Mouse (Mus musculus) forebrain, embryonic 12.5 days (tissue): ENCODE results near the gene Jarid2. TPM values are rescaled to one million over a fixed set of nuclear protein-coding genes. Genes with fewer than 3 reads are reported as not detected.

Experiments used
- ATAC-seq: fragments of 200-750 bp; cut with Nextera tagmentation; 2 replicates; pipeline ENCODE4 v1.8.0; 2017; ENCODE audit warnings: moderate TSS enrichment; ENCODE audit not compliant: low FRiP score
- H3K27ac ChIP-seq: fragments of 300-500 bp; sonication (generic); 2 replicates; pipeline ENCODE4 v1.5.1; 2016; ENCODE audit warnings: mild to moderate bottlenecking
- H3K27me3 ChIP-seq: fragments of 300-500 bp; sonication (generic); 2 replicates; pipeline ENCODE4 v1.6.1; 2016; ENCODE audit warnings: mild to moderate bottlenecking
- H3K36me3 ChIP-seq: fragments of 300-500 bp; sonication (generic); replicated peaks from 2 replicates; pipeline ENCODE4 v1.6.1; 2016; ENCODE audit warnings: mild to moderate bottlenecking
- H3K4me1 ChIP-seq: fragments of 300-500 bp; sonication (generic); 2 replicates; pipeline ENCODE4 v1.6.1; 2016
- H3K4me2 ChIP-seq: fragments of 300-500 bp; sonication (generic); 2 replicates; pipeline ENCODE4 v1.6.1; 2016; ENCODE audit warnings: mild to moderate bottlenecking, moderate library complexity
- H3K4me3 ChIP-seq: fragments of 300-500 bp; sonication (generic); replicated peaks from 2 replicates; pipeline ENCODE4 v1.5.1; 2016; ENCODE audit warnings: mild to moderate bottlenecking
- H3K9ac ChIP-seq: fragments of 300-500 bp; sonication (generic); 2 replicates; pipeline ENCODE4 v1.6.1; 2016; ENCODE audit warnings: mild to moderate bottlenecking
- H3K9me3 ChIP-seq: fragments of 300-500 bp; sonication (generic); 2 replicates; pipeline ENCODE4 v1.6.1; 2016
- WGBS: fragments of 180-500 bp; shearing (Covaris S2); methylation state at CpG from one replicate; pipeline ENCODE4 v1.1.7; 2016; 5-methylcytosine and 5-hydroxymethylcytosine counted together
- polyA plus RNA-seq: library from polyadenylated mRNA; unstranded; fragments of >200 nt; fragmentation: Nextera tagmentation; extraction: Ambion mirVana; gene quantifications from 2 replicates; pipeline ENCODE4 v1.2.1, GENCODE M21; 2016

Gene Jarid2
- polyA plus RNA-seq, 1 experiment from 2014 or later: 67.3 TPM

DNA sequence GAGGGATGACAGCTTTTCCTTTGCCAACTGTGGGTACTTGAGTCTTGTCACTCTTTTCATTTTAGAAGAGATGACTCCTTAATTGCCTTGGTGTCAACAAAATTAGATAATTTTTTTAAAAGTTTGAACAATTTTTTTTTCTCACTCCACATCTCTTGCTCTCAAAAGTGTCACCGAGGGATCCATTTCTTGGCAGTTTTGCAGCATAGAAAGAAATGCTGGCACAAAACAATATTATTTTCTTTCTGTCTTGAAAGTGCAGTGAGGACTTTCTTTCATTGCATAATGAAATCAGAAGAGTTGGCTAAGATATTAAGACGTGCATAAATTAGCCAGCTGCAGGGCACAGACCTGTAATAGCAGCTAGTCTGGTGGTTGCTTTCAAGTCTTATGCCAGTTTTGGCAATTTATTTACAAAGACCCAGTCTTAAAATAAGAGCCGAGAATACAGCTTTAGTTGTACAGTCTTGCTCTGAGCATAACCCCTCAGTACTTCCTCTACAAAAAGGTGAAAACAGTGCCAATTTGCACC is 63.2 kb downstream of the Jarid2 start:
- Histone ChIP-seq H3K9me3 (no peaks in the 10 kb centered on the region), H3K4me1 (peaks cover 33% of the 10 kb centered on the region), H3K4me3 (no peak overlapping the region), H3K27ac (no peak overlapping the region), H3K36me3 (no peaks in the 10 kb centered on the region), H3K27me3 (peaks cover 3% of the 10 kb centered on the region; the same call in 1 of the 2 replicates), H3K4me2 (no peak overlapping the region), H3K9ac (no peak overlapping the region)
- ATAC-seq: no peak
- WGBS: 66% methylated on average over 3 of the region's 3 CpGs

DNA sequence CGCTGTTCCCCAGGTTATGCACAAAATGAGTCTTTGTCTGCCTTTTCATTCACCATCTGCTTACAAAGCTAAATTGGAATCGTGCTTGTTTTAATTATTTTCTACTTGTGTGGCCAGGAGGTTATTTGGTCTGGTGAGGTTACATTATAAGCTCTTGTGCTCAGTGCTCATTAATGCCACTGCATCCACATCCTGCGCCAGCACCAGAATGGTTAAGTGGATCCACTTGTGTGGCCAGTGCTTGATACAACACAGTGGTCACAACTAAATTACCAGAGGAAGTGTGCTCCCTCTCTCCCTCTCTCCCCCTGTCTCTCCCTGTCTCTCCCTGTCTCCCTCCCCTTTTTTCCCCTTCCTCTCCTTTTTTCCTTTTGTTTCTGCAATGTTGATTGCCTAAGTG is 66.6 kb downstream of the Jarid2 start:
- Histone ChIP-seq H3K4me1 (peaks cover 29% of the 10 kb centered on the region), H3K36me3 (no peaks in the 10 kb centered on the region), H3K4me3 (no peak overlapping the region), H3K9ac (no peak overlapping the region), H3K27ac (no peak overlapping the region), H3K9me3 (no peaks in the 10 kb centered on the region), H3K4me2 (0 out of 2 replicates have a peak overlapping the region, but pooled peaks have one; percentile 8), H3K27me3 (peaks cover 3% of the 10 kb centered on the region; the same call in 1 of the 2 replicates)
- WGBS: 10% methylated on average over 3 of the region's 3 CpGs
- peak; percentile 83 for ATAC-seq

DNA sequence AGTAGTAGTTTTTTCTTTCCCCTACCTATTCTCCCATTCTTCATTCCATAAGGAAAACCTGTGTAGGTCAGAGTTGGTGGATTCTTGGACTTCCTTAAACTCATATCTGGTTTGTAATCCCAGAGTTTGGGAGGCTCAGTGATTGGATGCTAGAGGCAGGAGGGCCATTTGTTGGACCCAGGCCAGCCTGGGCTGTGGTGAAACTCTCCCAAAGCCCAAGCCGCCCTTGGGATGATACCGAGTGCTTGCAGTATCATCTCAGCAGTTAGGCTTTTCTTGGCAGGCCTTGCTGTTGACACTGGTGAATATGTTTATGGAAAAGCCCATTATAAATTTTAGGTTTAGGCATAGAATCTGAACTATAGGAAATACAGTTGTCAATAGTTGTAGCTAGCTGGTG is 67.5 kb downstream of the Jarid2 start:
- Histone ChIP-seq H3K36me3 (no peaks in the 10 kb centered on the region), H3K9ac (no peak overlapping the region), H3K4me3 (no peak overlapping the region), H3K4me2 (no peak overlapping the region), H3K9me3 (no peaks in the 10 kb centered on the region), H3K27ac (no peak overlapping the region), H3K27me3 (peaks cover 3% of the 10 kb centered on the region; the same call in 1 of the 2 replicates), H3K4me1 (peaks cover 26% of the 10 kb centered on the region)
- 83% methylated on average over 2 of the region's 2 CpGs for whole genome bisulfite sequencing
- no peak for ATAC-seq

DNA sequence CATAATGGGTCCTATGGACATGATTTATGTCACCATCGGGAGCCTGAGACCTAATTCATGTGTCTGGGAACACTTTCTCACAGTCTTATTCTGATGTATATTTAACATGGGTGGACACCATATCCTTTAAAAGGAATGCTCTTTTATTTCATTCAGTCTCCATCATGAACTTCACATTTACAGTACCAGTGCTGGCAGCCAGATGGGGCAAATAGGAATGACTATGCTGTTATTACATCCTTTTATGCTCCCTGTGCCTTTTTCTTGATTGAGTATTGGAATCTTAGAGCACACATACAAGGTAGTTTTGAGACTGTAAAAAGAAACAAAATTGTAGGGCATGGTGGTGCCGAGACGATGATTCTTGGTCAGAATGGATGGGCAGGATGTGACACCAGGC is 69.0 kb downstream of the Jarid2 start:
- WGBS: 94% methylated on average over 3 of the region's 3 CpGs
- Histone ChIP-seq H3K4me1 (peaks cover 21% of the 10 kb centered on the region), H3K9ac (no peak overlapping the region), H3K9me3 (no peaks in the 10 kb centered on the region), H3K4me2 (no peak overlapping the region), H3K27me3 (peaks cover 2% of the 10 kb centered on the region; the same call in 1 of the 2 replicates), H3K27ac (no peak overlapping the region), H3K4me3 (no peak overlapping the region), H3K36me3 (no peaks in the 10 kb centered on the region)
- ATAC-seq: no peak

DNA sequence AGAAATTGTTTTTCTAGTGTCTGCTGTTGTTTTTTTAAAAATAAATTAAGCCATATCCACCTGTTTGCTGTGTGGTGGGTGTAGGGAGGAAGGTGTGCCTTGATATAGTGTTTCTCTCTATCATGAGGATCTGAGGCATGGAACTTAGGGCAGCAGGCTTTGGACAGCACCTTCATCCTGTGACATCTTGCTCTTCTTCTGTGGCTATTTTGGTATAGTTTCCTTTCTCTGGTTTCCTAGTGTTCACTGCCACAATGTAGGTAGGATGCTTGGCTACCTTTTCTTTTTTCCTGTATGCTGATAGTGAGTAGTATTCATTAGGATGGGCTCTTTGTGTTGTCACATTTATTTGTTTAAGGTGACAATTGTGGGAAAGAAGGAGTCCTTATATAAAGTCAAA is 69.9 kb downstream of the Jarid2 start:
- H3K27ac ChIP-seq: no peak overlapping the region
- no peak overlapping the region for H3K9ac ChIP-seq
- H3K9me3 ChIP-seq: no peaks in the 10 kb centered on the region
- H3K4me1 ChIP-seq: peaks cover 26% of the 10 kb centered on the region
- ATAC-seq: no peak
- no peaks in the 10 kb centered on the region for H3K36me3 ChIP-seq
- no peak overlapping the region for H3K4me3 ChIP-seq
- H3K27me3 ChIP-seq: no peaks in the 10 kb centered on the region
- H3K4me2 ChIP-seq: no peak overlapping the region

DNA sequence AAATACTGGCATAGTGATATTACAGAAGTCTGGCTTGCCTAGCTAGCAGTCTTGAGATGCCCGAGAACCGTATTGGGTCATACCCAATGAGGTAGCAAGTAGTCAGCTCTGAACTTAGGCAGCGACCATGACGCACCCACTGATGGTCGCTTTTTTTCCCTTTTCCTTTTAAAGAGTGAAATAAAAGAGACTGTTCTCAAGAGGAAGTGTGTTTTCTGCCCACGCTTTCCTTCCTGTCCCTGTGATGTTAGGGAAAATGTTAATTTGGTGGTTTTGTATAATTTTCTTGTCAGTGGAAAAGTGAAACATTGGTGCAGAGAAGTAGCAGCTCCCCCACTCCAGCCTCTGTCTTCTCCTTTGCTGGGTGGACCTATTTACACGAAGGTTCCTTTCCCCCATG is 70.8 kb downstream of the Jarid2 start:
- peaks cover 22% of the 10 kb centered on the region for H3K4me1 ChIP-seq
- no peaks in the 10 kb centered on the region for H3K36me3 ChIP-seq
- H3K27me3 ChIP-seq: no peaks in the 10 kb centered on the region
- WGBS: 85% methylated on average over 7 of the region's 7 CpGs
- no peak for ATAC-seq
- H3K9ac ChIP-seq: no peak overlapping the region
- H3K4me2 ChIP-seq: no peak overlapping the region
- H3K4me3 ChIP-seq: no peak overlapping the region
- H3K27ac ChIP-seq: no peak overlapping the region
- no peaks in the 10 kb centered on the region for H3K9me3 ChIP-seq

DNA sequence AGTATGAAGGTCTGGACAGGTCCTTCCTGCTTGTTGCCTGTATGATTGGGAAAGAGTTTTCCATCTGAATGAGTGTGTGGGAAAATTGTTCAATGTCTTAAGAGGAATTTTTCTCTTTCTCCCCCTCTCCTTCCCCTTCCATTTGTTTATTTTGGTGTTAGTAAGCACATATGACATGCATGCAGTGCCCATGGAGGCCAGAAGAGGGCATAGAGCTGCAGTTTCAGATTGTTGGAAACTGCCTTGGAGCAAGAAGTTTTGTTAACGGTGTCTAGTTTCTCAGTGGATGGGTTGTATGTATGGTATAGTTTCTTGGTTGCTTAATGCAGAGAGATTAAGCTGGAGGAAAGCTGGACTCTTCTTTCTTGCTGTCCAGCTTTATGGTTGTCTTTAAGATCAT is 75.6 kb downstream of the Jarid2 start:
- no peak overlapping the region for H3K27ac ChIP-seq

DNA sequence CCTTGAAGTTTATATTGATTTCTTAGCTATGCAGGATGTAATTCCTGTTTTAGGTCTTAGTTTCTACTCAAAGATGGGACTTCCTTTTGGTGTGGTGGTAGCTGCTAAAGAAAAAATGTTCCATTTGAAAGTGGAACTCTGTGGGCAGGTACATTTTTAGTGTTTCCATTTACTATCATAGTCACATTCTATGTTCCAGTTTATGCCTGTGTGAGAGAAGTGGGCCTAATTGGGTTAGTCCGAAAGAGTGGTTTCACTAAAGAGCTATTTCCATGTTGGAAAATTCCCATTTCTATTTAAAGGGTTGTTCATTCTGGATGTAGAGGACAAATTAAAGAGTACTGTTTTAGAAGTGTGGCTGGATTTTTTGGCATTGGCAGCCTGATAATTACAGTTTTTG is 79.0 kb downstream of the Jarid2 start:
- Histone ChIP-seq H3K4me3 (no peak overlapping the region), H3K9ac (no peak overlapping the region), H3K36me3 (no peaks in the 10 kb centered on the region), H3K4me1 (peaks cover 13% of the 10 kb centered on the region), H3K27ac (no peak overlapping the region), H3K4me2 (no peak overlapping the region), H3K27me3 (no peaks in the 10 kb centered on the region), H3K9me3 (no peaks in the 10 kb centered on the region)
- ATAC-seq: no peak
- WGBS: 95% methylated on average over 1 of the region's 1 CpGs

More for the DNA sequence above, 75.6 kb downstream of the Jarid2 start:
- Histone ChIP-seq H3K9me3 (no peaks in the 10 kb centered on the region), H3K4me3 (no peak overlapping the region), H3K36me3 (no peaks in the 10 kb centered on the region), H3K27me3 (no peaks in the 10 kb centered on the region), H3K4me2 (no peak overlapping the region), H3K9ac (no peak overlapping the region), H3K4me1 (peaks cover 15% of the 10 kb centered on the region)
- WGBS: 81% methylated on average over 1 of the region's 1 CpGs
- ATAC-seq: no peak

DNA sequence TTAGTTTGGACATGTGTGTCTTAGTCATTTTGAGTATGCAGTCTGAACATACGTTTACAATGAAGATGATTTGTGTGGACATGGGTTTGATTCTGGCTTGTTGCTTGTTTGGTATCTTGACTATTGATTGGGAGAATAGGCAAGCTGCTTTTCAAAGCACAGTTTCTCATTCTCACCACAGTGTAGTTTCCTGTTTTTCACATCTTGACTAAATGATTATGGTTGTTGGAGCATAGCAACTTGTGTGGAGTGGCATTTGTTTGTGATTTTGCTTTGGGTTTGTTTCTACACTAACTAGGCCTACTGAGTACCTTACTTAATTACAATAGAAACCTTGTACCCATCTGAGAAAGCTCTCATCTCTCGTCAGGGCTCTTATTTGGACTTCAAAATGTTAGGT is 81.7 kb downstream of the Jarid2 start:
- no peak overlapping the region for H3K9ac ChIP-seq
- H3K27ac ChIP-seq: no peak overlapping the region
- 80% methylated on average over 2 of the region's 2 CpGs for WGBS
- ATAC-seq: no peak
- no peaks in the 10 kb centered on the region for H3K9me3 ChIP-seq
- no peaks in the 10 kb centered on the region for H3K36me3 ChIP-seq
- no peaks in the 10 kb centered on the region for H3K27me3 ChIP-seq
- H3K4me1 ChIP-seq: peaks cover 28% of the 10 kb centered on the region
- H3K4me2 ChIP-seq: no peak overlapping the region
- H3K4me3 ChIP-seq: no peak overlapping the region

DNA sequence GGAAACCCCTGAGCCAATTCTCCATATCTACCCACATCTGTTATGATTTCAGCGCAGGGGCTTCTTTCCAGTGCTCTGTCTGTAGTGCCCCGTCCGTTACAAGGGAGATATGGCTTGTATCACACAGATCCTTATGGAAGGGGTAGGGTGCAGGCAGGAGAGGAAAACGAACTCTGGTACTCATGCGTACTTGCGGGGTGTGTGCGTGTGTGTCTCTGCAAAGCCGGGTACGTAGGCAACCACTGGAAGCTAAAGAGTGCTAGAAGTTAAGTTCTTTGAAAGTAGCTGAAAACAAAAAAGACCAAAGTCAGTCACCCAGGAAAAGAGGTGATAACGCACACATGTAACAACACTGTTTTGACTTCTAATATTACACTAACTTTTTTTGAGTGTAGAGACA is 82.3 kb downstream of the Jarid2 start:
- 91% methylated on average over 10 of the region's 10 CpGs for WGBS
- Histone ChIP-seq H3K4me1 (peaks cover 30% of the 10 kb centered on the region), H3K36me3 (no peaks in the 10 kb centered on the region), H3K4me3 (no peak overlapping the region), H3K27me3 (no peaks in the 10 kb centered on the region), H3K27ac (no peak overlapping the region), H3K4me2 (no peak overlapping the region), H3K9ac (no peak overlapping the region), H3K9me3 (no peaks in the 10 kb centered on the region)
- ATAC-seq: no peak

DNA sequence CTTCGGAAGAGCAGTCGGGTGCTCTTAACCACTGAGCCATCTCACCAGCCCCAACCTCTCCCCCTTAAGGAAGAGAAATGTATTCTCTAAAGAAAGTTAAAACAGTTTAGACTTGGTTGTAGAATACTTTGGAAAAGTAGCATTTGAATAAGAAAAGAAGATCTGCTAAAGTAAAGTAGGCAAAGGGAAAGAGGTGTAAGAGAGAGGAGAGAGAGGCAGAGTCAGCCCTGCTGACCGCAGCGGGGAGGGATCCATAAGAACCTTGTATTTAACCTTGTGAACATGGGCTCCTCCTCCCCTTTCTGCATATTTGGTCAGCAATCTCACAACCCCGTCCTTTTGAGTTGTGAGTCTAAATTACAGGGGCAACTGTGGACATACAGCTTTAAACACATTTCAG is 83.1 kb downstream of the Jarid2 start:
- H3K4me2 ChIP-seq: no peak overlapping the region
- whole genome bisulfite sequencing: 78% methylated on average over 5 of the region's 5 CpGs
- no peak for ATAC-seq

DNA sequence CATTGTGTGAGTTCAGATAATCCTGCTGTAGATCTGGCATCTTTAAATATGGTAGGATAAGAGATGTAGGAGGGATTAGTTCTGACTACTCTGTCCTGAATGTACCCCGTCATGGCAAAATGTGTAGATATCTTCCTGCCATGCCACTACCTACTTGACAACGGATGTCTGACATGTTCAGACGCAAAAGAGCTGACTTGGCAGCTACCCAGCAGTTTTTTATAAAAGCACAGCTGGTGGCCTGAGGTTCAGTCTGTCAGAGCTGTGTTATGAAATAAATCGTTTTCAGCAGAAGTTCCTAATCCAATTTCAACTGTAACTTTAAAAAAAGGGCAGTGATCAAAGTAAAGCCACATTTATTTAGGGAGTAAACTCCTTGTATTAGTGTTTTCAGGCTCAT is 90.1 kb downstream of the Jarid2 start:
- 6% methylated on average over 4 of the region's 4 CpGs for WGBS
- Histone ChIP-seq H3K4me3 (no peak overlapping the region), H3K9ac (no peak overlapping the region), H3K36me3 (no peaks in the 10 kb centered on the region), H3K9me3 (no peaks in the 10 kb centered on the region), H3K4me2 (no peak overlapping the region), H3K27ac (no peak overlapping the region), H3K4me1 (peaks cover 41% of the 10 kb centered on the region), H3K27me3 (no peaks in the 10 kb centered on the region)
- no peak for ATAC-seq

More for the DNA sequence above, 83.1 kb downstream of the Jarid2 start:
- Histone ChIP-seq H3K9ac (no peak overlapping the region), H3K4me1 (peaks cover 26% of the 10 kb centered on the region), H3K36me3 (no peaks in the 10 kb centered on the region), H3K9me3 (no peaks in the 10 kb centered on the region), H3K27me3 (no peaks in the 10 kb centered on the region), H3K27ac (no peak overlapping the region), H3K4me3 (no peak overlapping the region)

DNA sequence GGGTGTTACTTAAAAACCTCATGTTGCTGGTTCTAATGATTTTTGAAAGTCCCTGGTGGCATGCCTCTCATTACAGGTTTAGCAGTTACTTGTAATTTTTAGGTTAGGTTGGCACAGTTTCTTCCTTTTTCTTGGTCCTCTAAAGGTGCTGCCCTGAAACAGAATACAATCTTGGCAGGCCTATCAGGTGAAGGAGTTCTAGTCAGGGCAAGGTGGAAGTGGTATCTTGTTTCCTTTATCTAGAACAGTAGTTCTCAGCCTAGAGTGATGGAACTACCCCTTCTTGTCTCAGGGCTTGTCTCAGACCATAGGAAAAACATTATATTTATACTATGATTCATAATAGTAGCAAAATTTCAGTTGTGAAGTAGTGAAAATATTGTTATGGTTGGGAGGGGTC is 93.3 kb downstream of the Jarid2 start:
- no peaks in the 10 kb centered on the region; the same call in none of the 2 replicates for H3K36me3 ChIP-seq
- no peak overlapping the region for H3K9ac ChIP-seq
- H3K4me3 ChIP-seq: no peak overlapping the region
- no peaks in the 10 kb centered on the region for H3K27me3 ChIP-seq
- no peak overlapping the region for H3K4me2 ChIP-seq
- ATAC-seq: no peak
- H3K27ac ChIP-seq: no peak overlapping the region
- no peaks in the 10 kb centered on the region for H3K9me3 ChIP-seq
- H3K4me1 ChIP-seq: peaks cover 24% of the 10 kb centered on the region
